Mouse (Mus musculus) left cerebral cortex, adult 2 months (tissue): ENCODE data around the gene Mfsd2a. TPM values are rescaled to one million over a fixed set of nuclear protein-coding genes. Genes with fewer than 3 reads are reported as not detected.

Experiments
- DNase-seq, 2 experiments: peaks; one replicate each; pipeline ENCODE4 v3.0.0; 2021 to 2022; ENCODE audit warnings: low spot score in 2 of 2, mixed read lengths in 1 of 2; ENCODE audit errors: extremely low spot score in 1 of 2
- H3K27ac ChIP-seq: fragments of 200-600 bp; 2 replicates; pipeline ENCODE4 v1.8.1; 2022
- H3K4me3 ChIP-seq: fragments of 200-600 bp; 2 replicates; pipeline ENCODE4 v1.8.1; 2022
- CTCF ChIP-seq: fragments of 200-600 bp; IDR thresholded peaks from 2 replicates; pipeline ENCODE4 v1.8.1; 2022; ENCODE audit warnings: antibody characterized with exemption, mild to moderate bottlenecking, moderate library complexity
- intact Hi-C: fragments of 180-260 bp; cut with DNase I; formaldehyde crosslinking; loops from one replicate; pipeline ENCODE4 v1.15.1; 2025
- total RNA-seq, 2 experiments: library from RNA; stranded (reverse); gene quantifications; 2 replicates each; pipeline ENCODE4 v1.2.3; 2021

Mfsd2a gene
- total RNA-seq, 2 experiments from 2014 or later = 35.0 to 39.8 TPM

GRCm38 (mm10) chr4:122897750-122898149 lies 63.2 kb downstream of the Mfsd2a start:
- Histone ChIP-seq H3K4me3 (no peak overlapping the region), H3K27ac (no peak overlapping the region)
- no peak for TF ChIP-seq CTCF
- DNase-seq = no peak
- intact Hi-C loops = loop anchor here (1.0 to 2.0 kb wide), 2 partner anchors 88 to 185 kb away; no protein-coding TSS in a partner anchor

Other genes with a start within 250 kb of the Mfsd2a start
- 10 to 100 TPM; 97.2 to 97.7 TPM for gene Ppt1, start 124.9 kb downstream of the Mfsd2a start, total RNA-seq
- 100 to 1,000 TPM; 260 to 281 TPM for gene Cap1, start 75.1 kb downstream of the Mfsd2a start, total RNA-seq
- gene Mycl, start 34.5 kb upstream of the Mfsd2a start, total RNA-seq = 10 to 100 TPM; 11.3 to 12.0 TPM
- gene Trit1, start 55.4 kb upstream of the Mfsd2a start, total RNA-seq = 10 to 100 TPM; 17.9 to 21.8 TPM
- under 1 TPM in 1 of 2 experiments, not detected in 1; 0.26 TPM for gene Bmp8b, start 144.0 kb upstream of the Mfsd2a start, total RNA-seq
- under 1 TPM; 0.25 to 0.30 TPM for gene Oxct2b, start 155.1 kb upstream of the Mfsd2a start, total RNA-seq
- gene Ppie, start 178.8 kb upstream of the Mfsd2a start, total RNA-seq = 10 to 100 TPM; 19.3 to 24.4 TPM
- gene Hpcal4, start 222.0 kb upstream of the Mfsd2a start, total RNA-seq = 100 to 1,000 TPM; 530 to 532 TPM
- gene Nt5c1a, start 240.3 kb upstream of the Mfsd2a start, total RNA-seq = 10 to 100 TPM in 1 of 2 experiments, 1 to 10 TPM in 1; 9.3 to 11.4 TPM